Mouse (Mus musculus): ENCODE measurements around the gene Cyp26b1. TPM values are rescaled to one million over a fixed set of nuclear protein-coding genes. Genes with fewer than 3 reads are reported as not detected.

The Cyp26b1 gene
- polyA plus RNA-seq (2015; fragmentation: Nextera tagmentation; extraction: Ambion mirVana), result 5.8 and 6.4 TPM in 2 replicates

DNA sequence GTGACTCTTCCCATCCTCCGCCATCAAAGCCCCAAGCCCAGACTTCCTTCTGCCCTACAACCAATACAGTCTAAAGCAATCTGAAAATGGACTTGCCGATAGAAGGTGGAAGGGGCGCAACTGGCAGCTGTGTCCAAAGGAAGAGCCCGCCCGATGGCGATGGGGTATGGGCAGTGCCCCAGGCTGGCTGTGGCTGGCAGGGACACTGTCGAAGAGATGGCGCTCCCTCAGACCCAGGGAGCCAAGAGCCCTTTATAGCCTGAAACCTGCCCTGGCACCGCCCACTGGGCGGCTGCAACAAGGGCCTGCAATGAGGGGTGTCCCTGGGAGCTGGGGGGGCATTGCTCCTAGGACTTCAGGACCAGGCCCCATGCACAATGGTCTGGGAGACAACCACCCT is at the start of gene Cyp26b1:
Cyp26b1 (minus strand) TSS at position 216 of the 400 bp plus-strand sequence.
- ATAC-seq (ENCODE audit: low FRiP score, low TSS enrichment), result no peak
- 85% methylated on average over 10 of the region's 10 CpGs for WGBS

DNA sequence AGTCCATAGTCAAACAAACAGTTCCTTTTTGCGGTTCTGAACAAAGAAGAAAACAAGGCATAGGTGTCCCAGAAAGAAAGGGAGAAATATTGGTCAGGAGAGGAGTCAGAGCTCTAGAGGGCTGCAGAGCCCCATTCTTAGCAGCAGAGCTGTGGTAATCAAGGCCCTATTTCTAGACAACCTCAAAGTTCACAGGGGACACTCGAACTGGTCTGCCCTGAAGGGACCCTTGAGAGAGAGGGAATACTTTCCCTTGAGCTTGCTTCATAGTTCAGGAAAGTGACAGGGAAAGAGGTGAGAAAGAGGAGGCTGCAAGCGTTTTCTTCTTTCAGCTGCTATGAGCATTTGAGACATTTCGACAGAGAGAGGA is 47.3 kb upstream of the Cyp26b1 start:
- no peaks in the 10 kb centered on the region for H3K9me3 ChIP-seq (ENCODE audit: control insufficient read depth, low read length)
- peak; percentile 10; the same call in 1 of the 2 replicates for TF ChIP-seq CTCF (IDR thresholded peaks at IDR 0.05; ENCODE audit: low read depth)
- no peak for TF ChIP-seq EP300 (optimal IDR thresholded peaks at IDR 0.05)
- no peaks in the 10 kb centered on the region for H3K27me3 ChIP-seq (ENCODE audit: control insufficient read depth, insufficient read depth, low read length)
- no peak for DNase-seq (ENCODE audit: low spot score)
- ATAC-seq (ENCODE audit: low FRiP score, low TSS enrichment), result peak; percentile 14; the same call in 1 of the 2 replicates
- H3K27ac ChIP-seq (replicated peaks), result no peak overlapping the region
- H3K9ac ChIP-seq (ENCODE audit: low read length), result no peak overlapping the region
- H3K4me1 ChIP-seq (replicated peaks; ENCODE audit: control insufficient read depth, insufficient read depth), result peaks cover 5% of the 10 kb centered on the region
- no peaks in the 10 kb centered on the region for H3K36me3 ChIP-seq (ENCODE audit: control insufficient read depth, insufficient read depth, low read length)
- no peak overlapping the region for H3K4me3 ChIP-seq (ENCODE audit: low read depth, low read length)
- WGBS, result 28% methylated on average over 4 of the region's 4 CpGs
- H3K4me2 ChIP-seq (replicated peaks; ENCODE audit: low read depth), result no peak overlapping the region

More for the DNA sequence above, at the start of gene Cyp26b1:
- DNase-seq (ENCODE audit: low spot score), result peak; percentile 13
- Histone ChIP-seq H3K27ac (replicated peaks) (no peak within 1 kb of the TSS), H3K9ac (ENCODE audit: low read length) (no peak within 1 kb of the TSS), H3K36me3 (ENCODE audit: control insufficient read depth, insufficient read depth, low read length) (no peaks in the 10 kb centered on the region), H3K9me3 (ENCODE audit: control insufficient read depth, low read length) (no peaks in the 10 kb centered on the region), H3K27me3 (ENCODE audit: control insufficient read depth, insufficient read depth, low read length) (no peaks in the 10 kb centered on the region), H3K4me1 (replicated peaks; ENCODE audit: control insufficient read depth, insufficient read depth) (0 out of 2 replicates have a peak, but pooled peaks cover 3% of the 10 kb centered on the region), H3K4me3 (ENCODE audit: low read depth, low read length) (no peak within 1 kb of the TSS), H3K4me2 (replicated peaks; ENCODE audit: low read depth) (no peak within 1 kb of the TSS)
- TF ChIP-seq EP300 (optimal IDR thresholded peaks at IDR 0.05) (no peak), CTCF (IDR thresholded peaks at IDR 0.05; ENCODE audit: low read depth) (no peak)

DNA sequence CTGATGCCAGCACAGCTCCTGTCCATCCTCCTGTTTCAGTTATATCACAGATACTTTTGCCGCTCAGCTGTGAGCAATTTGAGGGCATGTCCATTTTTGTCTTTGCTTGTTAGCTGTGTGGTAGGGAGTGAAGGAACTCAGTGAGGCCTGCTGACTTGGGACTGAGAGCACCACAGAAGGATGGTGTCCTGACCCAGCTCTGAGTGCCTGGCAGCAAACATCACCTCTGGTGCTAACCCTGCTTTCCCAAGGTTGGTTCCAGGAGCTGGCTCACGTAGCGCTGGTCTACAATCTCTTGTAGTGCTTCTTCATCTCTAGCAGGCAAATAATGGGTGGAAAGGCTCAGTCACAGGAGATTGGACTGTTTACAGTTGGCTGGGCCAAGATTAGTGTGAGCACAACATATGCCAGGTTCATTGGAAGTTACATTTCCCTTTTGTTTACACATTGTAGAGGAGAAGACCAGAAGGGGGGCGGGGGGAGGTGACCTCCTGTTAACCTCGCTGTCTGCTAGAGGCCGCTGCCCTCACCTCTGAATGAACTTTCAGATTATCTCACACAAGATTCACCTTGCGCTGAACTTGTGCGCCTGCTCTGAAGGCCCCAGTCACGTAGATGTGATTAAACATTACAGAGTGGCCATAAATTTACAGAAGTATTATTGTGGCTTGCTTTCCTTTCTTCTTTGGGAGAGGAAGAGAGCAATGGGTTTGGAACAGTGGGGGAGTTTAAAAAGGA is 46.8 kb upstream of the Cyp26b1 start:
- peak; percentile 96 for ATAC-seq (ENCODE audit: low FRiP score, low TSS enrichment)
- H3K36me3 ChIP-seq (ENCODE audit: control insufficient read depth, insufficient read depth, low read length), result no peaks in the 10 kb centered on the region
- peak; percentile 80 for DNase-seq (ENCODE audit: low spot score)
- H3K4me2 ChIP-seq (replicated peaks; ENCODE audit: low read depth), result 0 out of 2 replicates have a peak overlapping the region, but pooled peaks have one; percentile 1
- TF ChIP-seq EP300 (optimal IDR thresholded peaks at IDR 0.05) (no peak), CTCF (IDR thresholded peaks at IDR 0.05; ENCODE audit: low read depth) (no peak)
- H3K27me3 ChIP-seq (ENCODE audit: control insufficient read depth, insufficient read depth, low read length), result no peaks in the 10 kb centered on the region
- 15% methylated on average over 9 of the region's 9 CpGs for WGBS
- H3K4me3 ChIP-seq (ENCODE audit: low read depth, low read length), result no peak overlapping the region
- H3K9me3 ChIP-seq (ENCODE audit: control insufficient read depth, low read length), result no peaks in the 10 kb centered on the region
- no peak overlapping the region for H3K9ac ChIP-seq (ENCODE audit: low read length)
- peaks cover 5% of the 10 kb centered on the region for H3K4me1 ChIP-seq (replicated peaks; ENCODE audit: control insufficient read depth, insufficient read depth)
- 0 out of 2 replicates have a peak overlapping the region, but pooled peaks have one; percentile 41 for H3K27ac ChIP-seq (replicated peaks)

DNA sequence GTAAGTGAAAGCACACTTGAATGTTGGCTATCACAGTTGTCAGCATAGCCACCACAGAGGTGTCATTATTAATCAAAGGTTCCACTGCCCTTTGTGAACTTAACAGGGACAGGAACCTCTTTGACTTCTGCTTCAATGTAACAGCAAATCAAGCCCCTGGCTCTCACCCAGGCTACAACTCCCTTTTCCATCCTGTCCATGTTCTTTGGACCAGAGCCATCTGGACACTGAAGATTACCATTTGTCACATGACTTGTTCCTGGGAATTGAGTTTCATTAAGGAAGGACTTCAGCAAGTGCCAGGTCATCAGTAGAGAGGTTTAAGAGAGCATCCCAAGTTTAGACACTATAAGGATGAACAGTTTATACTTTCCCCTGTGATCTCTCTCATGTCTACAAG is 44.5 kb upstream of the Cyp26b1 start:
- H3K27ac ChIP-seq (replicated peaks), result no peak overlapping the region
- H3K36me3 ChIP-seq (ENCODE audit: control insufficient read depth, insufficient read depth, low read length), result no peaks in the 10 kb centered on the region
- H3K27me3 ChIP-seq (ENCODE audit: control insufficient read depth, insufficient read depth, low read length), result no peaks in the 10 kb centered on the region
- no peaks in the 10 kb centered on the region for H3K9me3 ChIP-seq (ENCODE audit: control insufficient read depth, low read length)
- ATAC-seq (ENCODE audit: low FRiP score, low TSS enrichment) (no peak), DNase-seq (ENCODE audit: low spot score) (no peak)
- no peak overlapping the region for H3K4me3 ChIP-seq (ENCODE audit: low read depth, low read length)
- TF ChIP-seq EP300 (optimal IDR thresholded peaks at IDR 0.05), result no peak
- no peak for TF ChIP-seq CTCF (IDR thresholded peaks at IDR 0.05; ENCODE audit: low read depth)
- H3K4me2 ChIP-seq (replicated peaks; ENCODE audit: low read depth), result no peak overlapping the region
- peaks cover 5% of the 10 kb centered on the region for H3K4me1 ChIP-seq (replicated peaks; ENCODE audit: control insufficient read depth, insufficient read depth)
- H3K9ac ChIP-seq (ENCODE audit: low read length), result no peak overlapping the region

DNA sequence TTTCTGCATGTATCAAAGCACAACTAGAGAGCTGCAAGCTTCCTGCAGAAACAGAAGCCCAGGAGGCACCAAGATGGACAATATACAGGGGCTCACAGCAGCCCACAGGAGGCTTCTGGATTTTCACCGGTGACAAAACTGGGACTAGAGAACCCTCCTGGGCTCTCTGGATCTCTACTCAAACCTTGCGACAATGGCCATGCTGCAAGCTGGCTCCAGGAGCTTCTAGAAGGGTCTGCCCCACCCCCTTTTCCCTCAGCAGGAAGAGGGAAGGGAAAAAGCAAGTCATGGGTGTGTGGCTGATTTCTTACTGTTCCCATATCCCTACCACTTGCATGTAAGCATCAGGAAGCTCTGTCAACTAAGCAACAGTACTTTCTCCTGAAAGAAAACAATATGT is 37.9 kb upstream of the Cyp26b1 start:
- Histone ChIP-seq H3K4me1 (replicated peaks; ENCODE audit: control insufficient read depth, insufficient read depth) (no peaks in the 10 kb centered on the region), H3K27me3 (ENCODE audit: control insufficient read depth, insufficient read depth, low read length) (no peaks in the 10 kb centered on the region), H3K9me3 (ENCODE audit: control insufficient read depth, low read length) (no peaks in the 10 kb centered on the region), H3K4me3 (ENCODE audit: low read depth, low read length) (no peak overlapping the region), H3K9ac (ENCODE audit: low read length) (no peak overlapping the region), H3K4me2 (replicated peaks; ENCODE audit: low read depth) (no peak overlapping the region), H3K36me3 (ENCODE audit: control insufficient read depth, insufficient read depth, low read length) (no peaks in the 10 kb centered on the region), H3K27ac (replicated peaks) (no peak overlapping the region)
- WGBS, result 92% methylated on average over 2 of the region's 2 CpGs
- TF ChIP-seq EP300 (optimal IDR thresholded peaks at IDR 0.05), result no peak
- TF ChIP-seq CTCF (IDR thresholded peaks at IDR 0.05; ENCODE audit: low read depth), result no peak
- ATAC-seq (ENCODE audit: low FRiP score, low TSS enrichment) (no peak), DNase-seq (ENCODE audit: low spot score) (no peak)

DNA sequence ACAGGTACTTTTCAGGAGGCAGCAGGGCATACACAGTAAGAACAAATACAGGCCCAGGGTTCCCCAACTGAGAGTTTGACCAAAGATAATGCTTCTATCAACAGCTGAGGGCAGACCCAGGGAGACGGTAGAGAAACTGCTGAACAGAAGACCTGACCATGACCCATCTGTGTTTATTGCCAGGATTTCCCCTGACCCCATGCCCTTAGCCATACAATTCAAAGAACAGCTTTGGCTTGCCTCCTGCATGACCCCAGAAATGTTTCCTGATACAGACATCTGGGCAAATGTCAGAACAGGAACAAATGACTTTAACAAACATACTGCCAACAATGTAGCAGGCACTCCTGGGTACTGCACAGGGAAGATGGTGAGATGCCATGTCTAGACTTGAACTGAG is 36.6 kb upstream of the Cyp26b1 start:
- Histone ChIP-seq H3K4me2 (replicated peaks; ENCODE audit: low read depth) (no peak overlapping the region), H3K9ac (ENCODE audit: low read length) (no peak overlapping the region), H3K27ac (replicated peaks) (no peak overlapping the region), H3K4me3 (ENCODE audit: low read depth, low read length) (no peak overlapping the region), H3K4me1 (replicated peaks; ENCODE audit: control insufficient read depth, insufficient read depth) (no peaks in the 10 kb centered on the region), H3K9me3 (ENCODE audit: control insufficient read depth, low read length) (no peaks in the 10 kb centered on the region), H3K27me3 (ENCODE audit: control insufficient read depth, insufficient read depth, low read length) (no peaks in the 10 kb centered on the region), H3K36me3 (ENCODE audit: control insufficient read depth, insufficient read depth, low read length) (no peaks in the 10 kb centered on the region)
- 12% methylated on average over 1 of the region's 1 CpGs for WGBS
- no peak for DNase-seq (ENCODE audit: low spot score)
- ATAC-seq (ENCODE audit: low FRiP score, low TSS enrichment), result peak; percentile 32; the same call in 1 of the 2 replicates
- TF ChIP-seq EP300 (optimal IDR thresholded peaks at IDR 0.05) (no peak), CTCF (IDR thresholded peaks at IDR 0.05; ENCODE audit: low read depth) (no peak)
